Mouse (Mus musculus): ENCODE data around the gene Fmo5. TPM values are rescaled to one million over a fixed set of nuclear protein-coding genes. Genes with fewer than 3 reads are reported as not detected.

Gene Fmo5
- polyA plus RNA-seq, 1 experiment from 2014 or later: 2.7 TPM

GRCm38 (mm10) chr3:97678416-97678815 is 49.8 kb downstream of the Fmo5 start:
- 93% methylated on average over 3 of the region's 3 CpGs for WGBS
- DNase-seq (ENCODE audit: low spot score) (no peak), ATAC-seq (ENCODE audit: low read depth) (no peak)
- no peaks in the 10 kb centered on the region for H3K36me3 ChIP-seq (ENCODE audit: control insufficient read depth, insufficient read depth, low read length)
- H3K4me2 ChIP-seq (ENCODE audit: low read depth, low read length): no peak overlapping the region
- H3K27ac ChIP-seq (replicated peaks; ENCODE audit: low read depth, low read length): no peak overlapping the region
- no peak overlapping the region for H3K9ac ChIP-seq (ENCODE audit: low read depth, low read length)
- H3K27me3 ChIP-seq (replicated peaks; ENCODE audit: control insufficient read depth, insufficient read depth, low read length): no peaks in the 10 kb centered on the region
- no peak overlapping the region for H3K4me3 ChIP-seq (ENCODE audit: low read depth, low read length)
- H3K9me3 ChIP-seq (ENCODE audit: control insufficient read depth, low read length): no peaks in the 10 kb centered on the region
- H3K4me1 ChIP-seq (ENCODE audit: control insufficient read depth, insufficient read depth, low read length): peaks cover 6% of the 10 kb centered on the region; the same call in 1 of the 2 replicates

GRCm38 (mm10) chr3:97680631-97681320 is 52.2 kb downstream of the Fmo5 start:
- Histone ChIP-seq H3K4me2 (ENCODE audit: low read depth, low read length) (peak overlapping the region; percentile 81), H3K27ac (replicated peaks; ENCODE audit: low read depth, low read length) (no peak overlapping the region), H3K36me3 (ENCODE audit: control insufficient read depth, insufficient read depth, low read length) (no peaks in the 10 kb centered on the region), H3K4me1 (ENCODE audit: control insufficient read depth, insufficient read depth, low read length) (peaks cover 13% of the 10 kb centered on the region), H3K27me3 (replicated peaks; ENCODE audit: control insufficient read depth, insufficient read depth, low read length) (no peaks in the 10 kb centered on the region), H3K4me3 (ENCODE audit: low read depth, low read length) (peak overlapping the region; percentile 42), H3K9me3 (ENCODE audit: control insufficient read depth, low read length) (no peaks in the 10 kb centered on the region), H3K9ac (ENCODE audit: low read depth, low read length) (peak overlapping the region; percentile 60; the same call in 1 of the 2 replicates)
- ATAC-seq (ENCODE audit: low read depth) (peak; percentile 82), DNase-seq (ENCODE audit: low spot score) (peak; percentile 69)
- 3% methylated on average over 28 of the region's 28 CpGs for WGBS

DNA sequence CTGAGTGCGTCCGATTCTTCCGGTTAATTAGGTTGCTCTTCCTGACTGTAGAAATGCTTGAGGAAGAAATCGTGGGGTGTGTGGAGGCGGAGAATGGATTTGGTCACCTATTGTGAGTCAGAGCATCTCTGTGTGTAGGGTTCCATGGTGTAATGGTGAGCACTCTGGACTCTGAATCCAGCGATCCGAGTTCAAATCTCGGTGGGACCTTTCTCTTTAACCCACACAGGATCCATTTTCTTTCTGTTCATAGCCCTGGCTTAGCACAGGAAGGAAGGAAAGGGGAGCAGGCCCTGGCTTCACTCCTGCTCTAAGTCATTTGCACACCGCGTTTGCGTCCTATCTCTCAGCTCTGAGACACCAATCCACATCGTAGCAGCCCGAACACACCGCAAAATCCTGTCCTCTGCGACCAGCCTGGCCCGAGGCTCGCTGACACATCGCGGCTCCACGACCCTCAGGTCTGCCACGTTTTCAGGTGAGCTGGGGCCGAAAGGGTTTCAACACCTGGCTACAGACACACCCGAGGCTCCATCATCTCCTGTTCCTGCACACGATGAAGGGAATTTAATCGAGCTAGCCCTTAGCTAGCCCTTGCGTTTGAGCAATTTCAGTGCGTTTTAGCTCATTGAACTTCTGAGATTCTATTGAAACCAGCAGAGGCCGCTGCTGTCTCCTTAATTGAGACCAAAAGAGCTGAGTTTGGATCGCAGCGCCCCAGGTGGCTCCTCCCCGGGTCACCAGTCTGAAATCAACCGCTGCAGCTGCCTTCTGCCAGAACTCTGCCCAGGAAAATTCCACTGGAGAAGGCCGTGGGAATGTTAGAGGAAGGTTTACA is 52.9 kb downstream of the Fmo5 start:
- H3K4me1 ChIP-seq (ENCODE audit: control insufficient read depth, insufficient read depth, low read length): peaks cover 13% of the 10 kb centered on the region
- peak overlapping the region; percentile 60 for H3K9ac ChIP-seq (ENCODE audit: low read depth, low read length)
- no peak overlapping the region for H3K27ac ChIP-seq (replicated peaks; ENCODE audit: low read depth, low read length)
- no peaks in the 10 kb centered on the region for H3K27me3 ChIP-seq (replicated peaks; ENCODE audit: control insufficient read depth, insufficient read depth, low read length)
- ATAC-seq (ENCODE audit: low read depth) (peak; percentile 28; the same call in 1 of the 2 replicates), DNase-seq (ENCODE audit: low spot score) (peak; percentile 92)
- peak overlapping the region; percentile 81 for H3K4me2 ChIP-seq (ENCODE audit: low read depth, low read length)
- H3K36me3 ChIP-seq (ENCODE audit: control insufficient read depth, insufficient read depth, low read length): no peaks in the 10 kb centered on the region
- WGBS: 2% methylated on average over 33 of the region's 33 CpGs
- no peaks in the 10 kb centered on the region for H3K9me3 ChIP-seq (ENCODE audit: control insufficient read depth, low read length)
- peak overlapping the region; percentile 42 for H3K4me3 ChIP-seq (ENCODE audit: low read depth, low read length)

DNA sequence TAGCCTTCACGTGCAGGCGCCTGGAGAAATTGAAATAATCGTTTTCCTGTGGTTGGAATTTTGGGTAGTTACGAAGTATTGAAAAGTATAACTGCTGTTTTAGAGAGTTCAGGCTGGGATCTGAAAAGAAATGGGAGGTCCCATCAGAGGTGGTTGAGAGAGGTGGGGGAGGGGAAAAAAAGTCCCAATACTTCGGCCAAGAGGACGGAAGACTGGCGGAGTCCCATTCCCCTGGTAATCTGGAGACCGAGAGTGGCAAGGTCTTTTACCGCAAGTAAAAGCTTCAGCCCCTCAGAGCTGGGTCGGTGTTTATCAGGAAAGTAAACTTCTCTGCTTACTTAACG is 53.5 kb downstream of the Fmo5 start:
- 0 out of 2 replicates have a peak overlapping the region, but pooled peaks have one; percentile 60 for H3K9ac ChIP-seq (ENCODE audit: low read depth, low read length)
- peak overlapping the region; percentile 81 for H3K4me2 ChIP-seq (ENCODE audit: low read depth, low read length)
- ATAC-seq (ENCODE audit: low read depth) (no peak), DNase-seq (ENCODE audit: low spot score) (no peak)
- H3K4me3 ChIP-seq (ENCODE audit: low read depth, low read length): peak overlapping the region; percentile 42
- H3K9me3 ChIP-seq (ENCODE audit: control insufficient read depth, low read length): no peaks in the 10 kb centered on the region
- no peaks in the 10 kb centered on the region for H3K27me3 ChIP-seq (replicated peaks; ENCODE audit: control insufficient read depth, insufficient read depth, low read length)
- 4% methylated on average over 11 of the region's 11 CpGs for WGBS
- H3K4me1 ChIP-seq (ENCODE audit: control insufficient read depth, insufficient read depth, low read length): peaks cover 13% of the 10 kb centered on the region
- no peak overlapping the region for H3K27ac ChIP-seq (replicated peaks; ENCODE audit: low read depth, low read length)
- H3K36me3 ChIP-seq (ENCODE audit: control insufficient read depth, insufficient read depth, low read length): no peaks in the 10 kb centered on the region

DNA sequence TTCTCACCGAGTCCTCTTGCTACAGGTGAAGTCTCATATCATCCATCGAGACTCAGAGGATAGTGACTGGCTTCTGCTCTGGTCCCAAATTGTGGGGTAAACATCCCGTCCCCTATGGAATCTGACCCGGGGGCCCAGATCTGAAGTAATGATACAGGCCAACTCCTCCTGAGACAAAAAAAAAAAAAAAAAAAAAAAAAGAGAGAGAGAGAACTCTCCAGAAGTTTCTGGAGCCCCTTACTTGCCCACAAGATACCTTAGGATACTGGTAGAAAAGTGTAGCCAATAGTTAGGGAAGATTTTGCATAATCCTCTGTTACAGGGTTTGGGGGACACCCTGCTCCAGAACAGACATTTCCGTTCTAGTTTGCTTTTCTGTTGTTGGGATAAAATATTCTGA is 54.0 kb downstream of the Fmo5 start:
- ATAC-seq (ENCODE audit: low read depth) (no peak), DNase-seq (ENCODE audit: low spot score) (no peak)
- H3K4me3 ChIP-seq (ENCODE audit: low read depth, low read length): no peak overlapping the region
- no peaks in the 10 kb centered on the region for H3K27me3 ChIP-seq (replicated peaks; ENCODE audit: control insufficient read depth, insufficient read depth, low read length)
- peak overlapping the region; percentile 81 for H3K4me2 ChIP-seq (ENCODE audit: low read depth, low read length)
- peaks cover 13% of the 10 kb centered on the region for H3K4me1 ChIP-seq (ENCODE audit: control insufficient read depth, insufficient read depth, low read length)
- no peaks in the 10 kb centered on the region for H3K9me3 ChIP-seq (ENCODE audit: control insufficient read depth, low read length)
- WGBS: 25% methylated on average over 5 of the region's 5 CpGs
- no peaks in the 10 kb centered on the region for H3K36me3 ChIP-seq (ENCODE audit: control insufficient read depth, insufficient read depth, low read length)
- H3K27ac ChIP-seq (replicated peaks; ENCODE audit: low read depth, low read length): no peak overlapping the region
- H3K9ac ChIP-seq (ENCODE audit: low read depth, low read length): no peak overlapping the region

- H3K4me2 ChIP-seq (ENCODE audit: low read depth, low read length): peak overlapping the region; percentile 29
- no peak overlapping the region for H3K9ac ChIP-seq (ENCODE audit: low read depth, low read length)
- H3K27ac ChIP-seq (replicated peaks; ENCODE audit: low read depth, low read length): 0 out of 2 replicates have a peak overlapping the region, but pooled peaks have one; percentile 11
- no peaks in the 10 kb centered on the region for H3K27me3 ChIP-seq (replicated peaks; ENCODE audit: control insufficient read depth, insufficient read depth, low read length)
- H3K4me3 ChIP-seq (ENCODE audit: low read depth, low read length): no peak overlapping the region
- no peaks in the 10 kb centered on the region for H3K36me3 ChIP-seq (ENCODE audit: control insufficient read depth, insufficient read depth, low read length)
- H3K4me1 ChIP-seq (ENCODE audit: control insufficient read depth, insufficient read depth, low read length): peaks cover 13% of the 10 kb centered on the region
- WGBS: 5% methylated on average over 16 of the region's 16 CpGs
- no peaks in the 10 kb centered on the region for H3K9me3 ChIP-seq (ENCODE audit: control insufficient read depth, low read length)
- DNase-seq (ENCODE audit: low spot score) (peak; percentile 87), ATAC-seq (ENCODE audit: low read depth) (peak; percentile 67)
These were observed 55.1 kb downstream of the Fmo5 start for GRCm38 (mm10) chr3:97683560-97684195.

GRCm38 (mm10) chr3:97686372-97687117 is 57.9 kb downstream of the Fmo5 start:
- Histone ChIP-seq H3K36me3 (ENCODE audit: control insufficient read depth, insufficient read depth, low read length) (no peaks in the 10 kb centered on the region), H3K27me3 (replicated peaks; ENCODE audit: control insufficient read depth, insufficient read depth, low read length) (no peaks in the 10 kb centered on the region), H3K9me3 (ENCODE audit: control insufficient read depth, low read length) (no peaks in the 10 kb centered on the region), H3K4me3 (ENCODE audit: low read depth, low read length) (no peak overlapping the region), H3K27ac (replicated peaks; ENCODE audit: low read depth, low read length) (no peak overlapping the region), H3K4me2 (ENCODE audit: low read depth, low read length) (no peak overlapping the region), H3K4me1 (ENCODE audit: control insufficient read depth, insufficient read depth, low read length) (peaks cover 12% of the 10 kb centered on the region), H3K9ac (ENCODE audit: low read depth, low read length) (no peak overlapping the region)
- no peak for ATAC-seq (ENCODE audit: low read depth)
- no peak for DNase-seq (ENCODE audit: low spot score)
- WGBS: 80% methylated on average over 4 of the region's 4 CpGs

DNA sequence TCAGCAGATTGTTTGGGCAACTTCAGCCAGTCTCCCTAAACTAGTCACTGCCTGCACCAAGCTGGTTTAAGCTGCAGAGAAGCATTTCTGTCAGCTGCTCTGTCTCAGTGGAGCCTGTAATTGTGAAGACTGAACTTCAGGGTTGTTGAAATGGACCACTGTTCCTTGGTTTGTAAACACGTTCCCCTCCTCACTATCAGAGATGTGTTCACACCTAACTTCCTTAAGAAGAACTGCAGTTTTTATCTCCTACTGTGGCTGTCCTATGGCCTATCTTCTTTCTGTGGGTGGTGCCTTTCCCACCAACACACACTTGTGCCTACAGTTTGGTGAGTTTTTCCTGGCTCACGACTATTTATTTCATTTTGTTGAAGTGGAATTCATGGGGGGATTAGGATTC is 60.7 kb downstream of the Fmo5 start:
- no peak overlapping the region for H3K9ac ChIP-seq (ENCODE audit: low read depth, low read length)
- no peaks in the 10 kb centered on the region for H3K27me3 ChIP-seq (replicated peaks; ENCODE audit: control insufficient read depth, insufficient read depth, low read length)
- H3K36me3 ChIP-seq (ENCODE audit: control insufficient read depth, insufficient read depth, low read length): no peaks in the 10 kb centered on the region
- DNase-seq (ENCODE audit: low spot score): no peak
- no peak for ATAC-seq (ENCODE audit: low read depth)
- H3K4me2 ChIP-seq (ENCODE audit: low read depth, low read length): no peak overlapping the region
- H3K4me3 ChIP-seq (ENCODE audit: low read depth, low read length): no peak overlapping the region
- H3K9me3 ChIP-seq (ENCODE audit: control insufficient read depth, low read length): no peaks in the 10 kb centered on the region
- 71% methylated on average over 2 of the region's 2 CpGs for WGBS
- H3K27ac ChIP-seq (replicated peaks; ENCODE audit: low read depth, low read length): no peak overlapping the region
- peaks cover 3% of the 10 kb centered on the region for H3K4me1 ChIP-seq (ENCODE audit: control insufficient read depth, insufficient read depth, low read length)

All from embryonic facial prominence, embryonic 14.5 days (tissue).